In the genomic region with DNA sequence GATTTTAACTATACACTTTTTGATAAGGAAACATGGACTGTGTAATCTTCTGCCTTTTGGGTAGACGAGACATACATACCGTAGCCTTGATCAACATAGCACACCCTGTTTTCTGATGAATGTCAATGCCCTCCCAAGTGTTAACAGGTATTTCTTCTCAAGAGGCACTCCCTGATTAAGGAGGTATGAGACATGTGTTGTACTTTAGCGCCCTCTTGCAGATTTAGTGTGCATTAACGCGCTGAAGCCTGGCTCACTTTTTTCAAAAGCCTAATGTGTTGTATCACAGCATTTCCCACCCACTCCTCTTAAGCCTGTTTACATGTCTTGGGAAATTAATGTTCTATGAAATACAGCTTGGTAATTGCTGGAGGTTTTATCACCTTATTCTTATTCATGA, we compare ENCODE assay signal across 8 mouse cellular contexts. TPM values are rescaled to one million over a fixed set of nuclear protein-coding genes. Genes with fewer than 3 reads are reported as not detected.
A peak's percentile ranks its signal among the peaks of the same experiment; 100 is the strongest.
DNase-seq lines count a peak whose midpoint lies in the region; ATAC-seq and TF ChIP-seq lines count a peak whose summit lies in the region.

No protein-coding gene starts in this region.

- H3K4me2 ChIP-seq in forebrain, postnatal 0 days (ENCODE audit: low read depth) = no peak overlapping the region
- H3K4me2 ChIP-seq in intestine, embryonic 15.5 days (replicated peaks) = no peak overlapping the region

- no peaks in the 10 kb centered on the region for H3K36me3 ChIP-seq in forebrain, postnatal 0 days (ENCODE audit: insufficient read depth)
- no peaks in the 10 kb centered on the region for H3K36me3 ChIP-seq in forebrain, embryonic 10.5 days (replicated peaks)
- no peaks in the 10 kb centered on the region for H3K36me3 ChIP-seq in intestine, embryonic 15.5 days

- DNase-seq in forebrain, postnatal 0 days = peak; percentile 59
- no peak for DNase-seq in forebrain, embryonic 10.5 days (ENCODE audit: extremely low spot score, low spot score)
- peak; percentile 26 for DNase-seq in right cerebral cortex, adult 18-20 months
- DNase-seq in right cerebral cortex, postnatal 36 days (ENCODE audit: low spot score in 2 of 2) = no peak
- DNase-seq in cerebellum, postnatal 36 days = peak; percentile 18 to 31
- DNase-seq in left cerebral cortex, postnatal 25 days (ENCODE audit: low spot score in 2 of 2) = peak; percentile 16 to 33
- DNase-seq in right cerebral cortex, postnatal 4 days = peak; percentile 3

- WGBS in forebrain, postnatal 0 days = 52% methylated on average over 5 of the region's 5 CpGs
- 44% methylated on average over 5 of the region's 5 CpGs for WGBS in forebrain, embryonic 10.5 days
- 49% methylated on average over 5 of the region's 5 CpGs for WGBS in intestine, embryonic 15.5 days

- no peaks in the 10 kb centered on the region for H3K4me1 ChIP-seq in forebrain, postnatal 0 days (ENCODE audit: insufficient read depth)
- H3K4me1 ChIP-seq in forebrain, embryonic 10.5 days = no peaks in the 10 kb centered on the region
- no peaks in the 10 kb centered on the region for H3K4me1 ChIP-seq in intestine, embryonic 15.5 days (replicated peaks)

- no peak overlapping the region for H3K9ac ChIP-seq in forebrain, postnatal 0 days
- no peak overlapping the region for H3K9ac ChIP-seq in intestine, embryonic 15.5 days

- ATAC-seq in forebrain, postnatal 0 days = no peak
- no peak for ATAC-seq in intestine, embryonic 15.5 days

- no peak overlapping the region for H3K4me3 ChIP-seq in forebrain, postnatal 0 days (ENCODE audit: low read depth, low read length)
- H3K4me3 ChIP-seq in forebrain, embryonic 10.5 days = no peak overlapping the region
- H3K4me3 ChIP-seq in intestine, embryonic 15.5 days (replicated peaks) = no peak overlapping the region

- no peak overlapping the region for H3K27ac ChIP-seq in forebrain, postnatal 0 days (ENCODE audit: low read depth, low read length)
- no peak overlapping the region for H3K27ac ChIP-seq in forebrain, embryonic 10.5 days
- H3K27ac ChIP-seq in intestine, embryonic 15.5 days = no peak overlapping the region

- no peaks in the 10 kb centered on the region for H3K9me3 ChIP-seq in forebrain, postnatal 0 days (ENCODE audit: low read length)
- no peaks in the 10 kb centered on the region for H3K9me3 ChIP-seq in forebrain, embryonic 10.5 days
- H3K9me3 ChIP-seq in intestine, embryonic 15.5 days = no peaks in the 10 kb centered on the region

- peak; percentile 67 for TF ChIP-seq CTCF in forebrain, postnatal 0 days (IDR thresholded peaks at IDR 0.05; ENCODE audit: low read depth)

- intact Hi-C loops in left cerebral cortex, postnatal 25 days (cut with DNase I) = loop anchor here (5.0 kb wide), 1 partner anchor 329 kb away; a partner anchor contains a TSS

- H3K27me3 ChIP-seq in forebrain, postnatal 0 days (ENCODE audit: insufficient read depth, low read length) = no peaks in the 10 kb centered on the region
- no peaks in the 10 kb centered on the region for H3K27me3 ChIP-seq in forebrain, embryonic 10.5 days (ENCODE audit: poor library complexity, severe bottlenecking)
- H3K27me3 ChIP-seq in intestine, embryonic 15.5 days (replicated peaks) = no peaks in the 10 kb centered on the region

RNA-seq across cellular contexts. Expression of a gene that starts 17.0 kb away (rescaled TPM):
- total RNA-seq in forebrain, postnatal 0 days (2014; rRNA removed) = 31.1 and 39.3 TPM in 2 replicates
- 7.4 and 9.9 TPM in 2 replicates for polyA plus RNA-seq in forebrain, postnatal 0 days (2015; fragmentation: Nextera tagmentation; extraction: Ambion mirVana)
- 6.2 and 6.9 TPM in 2 replicates for polyA plus RNA-seq in forebrain, embryonic 10.5 days (2016; fragmentation: Nextera tagmentation; extraction: Ambion mirVana)
- total RNA-seq in left cerebral cortex, postnatal 25 days (2021) = 10 to 100 TPM; 41.2 to 43.3 TPM
- polyA plus RNA-seq in intestine, embryonic 15.5 days (2015; fragmentation: Nextera tagmentation; extraction: Ambion mirVana) = 11.5 and 12.5 TPM in 2 replicates

Comparison
In these comparisons a context has a peak if more than half of its experiments do, and no peak if none do; other contexts are left out.
1. DNase-seq: peak in forebrain, postnatal 0 days (single experiment), right cerebral cortex, adult 18-20 months (single experiment), cerebellum, postnatal 36 days (2 of 2), left cerebral cortex, postnatal 25 days (2 of 2) and right cerebral cortex, postnatal 4 days (single experiment); none in forebrain, embryonic 10.5 days (single experiment) and right cerebral cortex, postnatal 36 days (0 of 2).